Mouse (Mus musculus) layer of hippocampus, postnatal 36 days (tissue): ENCODE data around the gene Tpd52l1. TPM values are rescaled to one million over a fixed set of nuclear protein-coding genes. Genes with fewer than 3 reads are reported as not detected.
"Not testable (repeated sequence)": the region's sequence is repeated elsewhere in the genome, so short reads cannot be mapped to it uniquely, and the experiment has no call there.

Source experiments
- DNase-seq, 2 experiments: peaks; one replicate each; pipeline ENCODE4 v3.0.0; 2022
- total RNA-seq, 2 experiments: library from RNA; stranded (reverse); gene quantifications; 2 replicates each; pipeline ENCODE4 v1.2.3; 2021

The Tpd52l1 gene
- 10 to 100 TPM; 25.1 to 26.4 TPM for total RNA-seq

DNA sequence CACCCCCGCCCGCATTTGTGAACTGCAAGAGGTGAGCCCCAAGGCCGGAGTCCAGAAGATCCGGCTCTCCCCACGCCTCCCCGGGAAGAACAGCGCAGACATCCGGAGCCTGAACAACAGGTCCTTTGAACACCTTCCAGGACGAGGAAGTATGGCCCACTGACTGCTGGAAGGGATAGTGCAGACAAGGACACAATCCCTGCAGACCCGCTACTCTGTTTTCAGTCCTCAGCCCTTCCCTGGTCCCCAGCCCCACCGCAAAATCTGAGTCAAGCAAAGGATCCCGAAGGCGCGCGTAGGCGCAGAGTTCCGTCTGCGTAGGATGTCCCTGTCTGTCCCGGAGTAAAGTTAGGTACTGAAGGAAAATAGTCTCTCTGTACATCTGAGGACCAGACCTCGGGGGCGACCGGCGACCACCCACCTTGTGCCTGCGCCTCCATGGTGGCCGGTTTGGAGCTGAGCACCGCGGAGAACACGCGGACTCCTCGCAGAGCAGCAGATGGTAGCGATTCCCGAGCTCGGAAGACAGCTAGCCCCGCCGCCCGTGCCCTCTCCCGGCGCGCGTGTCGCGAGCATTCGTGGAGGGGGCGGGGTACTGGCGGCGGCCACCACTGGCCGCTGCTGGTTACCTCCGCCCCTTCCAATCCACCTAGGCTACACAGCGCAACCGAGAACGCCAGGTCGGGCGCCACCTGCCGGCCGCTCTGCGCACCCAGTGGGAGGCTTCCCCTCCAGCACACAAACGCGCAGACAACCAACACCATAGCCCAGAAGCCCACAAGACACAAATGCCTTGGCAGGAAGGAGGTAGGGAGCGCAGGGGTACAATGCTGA, at the start of gene Tpd52l1:
Gene Tpd52l1, minus strand, starts transcription at position 668 of the 834 bp plus-strand sequence.
- peak; percentile 81 to 86 for DNase-seq

DNA sequence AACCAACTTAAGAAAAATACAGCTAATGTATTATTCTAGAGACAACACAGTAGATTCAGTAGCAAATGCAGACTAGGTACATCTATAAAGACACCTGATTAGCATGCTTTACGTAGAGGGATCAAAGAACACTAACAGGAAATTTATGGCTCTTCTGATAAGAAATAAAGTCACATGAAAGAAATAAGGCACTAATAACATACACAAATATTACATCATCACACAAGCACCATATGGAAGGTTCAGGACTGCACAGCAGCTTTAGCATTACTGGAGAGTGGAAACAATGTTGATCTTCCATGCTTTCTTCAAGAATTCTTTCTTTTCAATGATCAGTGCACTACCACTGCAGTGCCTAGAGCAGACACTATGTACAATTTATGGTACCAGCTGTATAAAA, 48.5 kb upstream of the Tpd52l1 start:
- no peak for DNase-seq

- no peak for DNase-seq
These were observed 21.5 kb upstream of the Tpd52l1 start for GRCm38 (mm10) chr10:31467043-31467898.

- DNase-seq = no peak
These were observed 20.2 kb upstream of the Tpd52l1 start for GRCm38 (mm10) chr10:31465840-31466541.

DNA sequence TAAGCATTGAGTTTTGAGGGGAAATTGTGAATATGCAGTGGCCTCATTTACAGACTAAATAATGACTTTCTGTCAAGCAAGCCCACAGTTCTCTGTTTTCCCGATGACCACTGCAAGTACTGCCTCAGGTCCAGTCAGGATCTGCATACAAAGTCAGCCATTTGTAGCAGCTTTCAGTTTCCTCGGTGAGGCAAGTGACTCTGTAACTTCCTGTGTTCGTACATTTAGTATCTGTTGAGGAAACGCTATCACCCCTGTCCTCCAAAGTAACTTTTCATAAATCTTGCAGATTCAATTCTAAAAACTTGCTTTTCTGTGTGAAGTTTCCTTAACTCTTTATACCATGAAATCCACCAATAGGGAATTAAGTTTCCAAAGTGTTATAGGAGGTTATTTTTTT, 19.7 kb upstream of the Tpd52l1 start:
- no peak for DNase-seq

GRCm38 (mm10) chr10:31463044-31463443, 17.3 kb upstream of the Tpd52l1 start:
- no peak for DNase-seq

GRCm38 (mm10) chr10:31456806-31457205, 11.0 kb upstream of the Tpd52l1 start:
- DNase-seq = no peak

DNA sequence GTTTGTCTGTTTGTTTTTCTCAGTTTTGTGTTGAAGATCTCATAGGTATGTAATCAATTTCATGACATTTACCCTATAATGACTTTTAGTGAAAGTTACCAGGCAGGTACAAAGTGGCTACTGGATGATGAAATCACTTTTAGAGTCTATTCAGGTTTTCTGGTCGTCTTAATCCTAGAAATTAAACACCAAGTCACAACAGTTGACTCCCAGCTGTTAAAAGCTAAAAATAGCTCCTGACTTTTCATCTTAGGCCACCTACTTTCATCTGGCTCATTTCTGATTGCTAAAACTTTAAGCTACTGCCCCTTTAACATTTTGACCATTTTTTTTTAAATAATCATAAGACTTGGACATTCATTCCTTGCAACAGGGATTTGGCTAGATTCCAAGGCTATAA, 1.3 kb upstream of the Tpd52l1 start:
- DNase-seq = no peak

DNA sequence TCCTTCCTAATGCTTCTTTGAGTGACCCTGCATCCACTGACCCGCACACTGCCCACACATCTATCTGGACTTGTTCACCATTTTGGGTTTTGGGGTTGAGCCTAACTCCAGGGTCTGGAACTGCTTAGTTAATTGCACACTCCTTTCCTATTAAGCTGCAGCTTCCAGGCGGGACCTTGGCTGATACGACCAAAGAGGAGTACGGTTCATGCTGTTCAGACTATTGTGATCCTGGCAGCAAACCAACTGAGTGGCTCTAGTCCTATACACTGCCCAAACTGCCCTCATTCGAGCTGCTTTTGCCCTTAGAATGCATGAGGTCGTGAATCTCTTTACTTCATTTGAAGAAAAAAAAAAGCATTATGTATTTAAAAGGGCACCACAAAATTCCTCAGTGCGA, 1.6 kb downstream of the Tpd52l1 start:
- no peak for DNase-seq

- DNase-seq = no peak
These were observed 4.3 kb downstream of the Tpd52l1 start for GRCm38 (mm10) chr10:31441491-31441890.

DNA sequence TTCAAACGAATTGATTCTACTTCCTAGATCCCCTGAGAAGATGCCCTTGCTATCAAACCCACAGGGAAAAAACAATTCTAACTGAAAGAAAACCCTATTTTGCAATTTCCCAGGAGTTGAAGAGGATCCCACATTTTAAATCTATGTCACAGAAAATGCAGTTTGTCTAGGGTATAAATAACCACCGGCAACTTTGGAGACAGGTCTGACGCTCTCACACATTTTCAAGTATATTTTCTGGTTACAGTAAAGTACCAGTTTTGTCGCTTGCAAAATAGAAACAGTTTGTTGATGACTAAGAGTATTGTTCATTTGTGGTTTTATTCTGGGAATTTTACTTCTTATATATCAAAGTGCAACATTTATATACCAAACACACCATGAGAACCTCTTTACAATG, 9.7 kb downstream of the Tpd52l1 start:
- DNase-seq = no peak

DNA sequence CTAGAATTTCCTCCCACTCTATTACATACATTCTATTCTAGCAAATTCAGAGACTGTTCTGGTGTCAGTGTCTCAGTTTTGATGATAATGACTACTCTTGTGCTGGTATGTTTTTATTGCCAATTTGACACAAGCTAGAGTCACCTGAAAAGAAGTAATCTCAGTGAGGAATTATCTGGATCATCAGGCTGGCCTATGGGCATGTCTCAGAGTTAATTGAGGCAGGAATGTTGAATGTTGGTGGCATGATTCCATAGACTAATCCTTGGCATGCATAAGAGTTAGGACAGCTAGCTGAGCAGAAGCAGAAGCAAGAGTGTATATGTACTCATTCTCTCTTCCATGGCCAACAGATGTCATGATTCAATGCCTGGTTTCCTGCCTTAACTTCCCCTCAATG, 27.8 kb downstream of the Tpd52l1 start:
- DNase-seq = no peak

- no peak for DNase-seq
These were observed 52.8 kb downstream of the Tpd52l1 start for GRCm38 (mm10) chr10:31392990-31393389.

DNA sequence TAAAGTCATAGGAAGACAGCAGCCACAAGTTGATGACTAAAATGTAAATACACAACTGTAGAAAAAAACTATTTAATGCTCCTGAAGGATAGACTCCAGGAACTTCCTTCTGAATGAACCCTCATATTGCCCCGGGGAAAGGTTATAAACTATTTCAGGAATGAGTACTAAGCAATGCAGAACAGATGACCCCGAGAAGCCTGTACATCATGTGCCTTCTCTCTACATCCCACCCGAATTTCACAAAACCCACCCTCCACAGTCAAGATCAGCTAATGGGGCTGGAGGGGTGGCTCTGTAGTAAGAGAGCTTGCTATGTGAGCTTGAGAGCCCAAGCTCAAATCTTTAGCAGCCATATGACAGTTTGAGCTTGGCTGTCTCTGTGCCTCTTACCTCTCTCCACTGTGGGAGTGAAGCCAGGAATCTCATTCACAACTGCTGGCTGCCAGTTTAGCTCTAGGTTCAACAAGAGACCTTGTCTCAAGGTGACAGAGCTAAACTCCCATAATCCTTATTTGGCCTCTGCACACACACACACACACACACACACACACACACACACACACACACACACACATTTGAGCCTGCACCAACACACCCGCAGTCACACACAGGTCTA, 54.9 kb downstream of the Tpd52l1 start:
- no peak for DNase-seq

- not testable (repeated sequence) for DNase-seq
These were observed 57.2 kb downstream of the Tpd52l1 start for GRCm38 (mm10) chr10:31388566-31388965.

DNA sequence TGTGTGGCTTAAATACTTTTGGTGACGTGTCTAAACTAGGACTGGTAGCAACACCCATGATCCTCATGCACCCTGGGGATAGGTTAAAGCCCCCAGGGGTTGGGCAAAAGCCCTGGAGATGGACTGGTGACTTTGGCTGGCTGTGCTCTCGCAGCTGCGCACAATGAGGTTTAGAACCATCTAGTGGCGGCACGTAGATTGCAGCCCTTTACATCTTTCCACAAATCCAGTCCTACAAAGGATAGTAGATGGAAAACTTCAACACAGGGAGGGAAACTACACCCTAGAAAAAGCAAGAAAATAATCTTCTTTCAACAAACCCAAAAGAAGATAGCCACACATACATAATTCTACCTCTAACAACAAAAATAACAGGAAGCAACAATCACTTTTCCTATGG, 75.6 kb downstream of the Tpd52l1 start:
- DNase-seq = not testable (repeated sequence)

DNA sequence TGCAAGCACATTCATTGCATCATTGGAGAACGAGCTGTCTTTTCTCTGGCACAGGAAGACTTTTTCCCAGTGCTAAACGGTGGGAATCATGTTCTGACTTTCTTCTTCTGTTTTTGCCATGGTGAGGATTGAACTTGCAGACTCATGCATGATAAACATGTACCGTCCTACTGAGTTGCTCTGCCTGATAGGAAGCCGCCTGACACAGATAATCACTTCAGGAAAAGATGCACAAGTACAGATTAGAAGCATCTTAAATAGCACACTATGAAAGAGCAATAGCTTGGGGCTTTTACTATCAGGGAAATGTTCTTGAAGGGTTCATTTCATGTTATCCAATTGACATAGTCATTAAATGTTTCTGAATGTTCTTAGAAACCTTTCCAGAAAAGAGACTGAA, 86.0 kb downstream of the Tpd52l1 start:
- no peak for DNase-seq

GRCm38 (mm10) chr10:31354886-31355461, 90.8 kb downstream of the Tpd52l1 start:
- no peak for DNase-seq

DNA sequence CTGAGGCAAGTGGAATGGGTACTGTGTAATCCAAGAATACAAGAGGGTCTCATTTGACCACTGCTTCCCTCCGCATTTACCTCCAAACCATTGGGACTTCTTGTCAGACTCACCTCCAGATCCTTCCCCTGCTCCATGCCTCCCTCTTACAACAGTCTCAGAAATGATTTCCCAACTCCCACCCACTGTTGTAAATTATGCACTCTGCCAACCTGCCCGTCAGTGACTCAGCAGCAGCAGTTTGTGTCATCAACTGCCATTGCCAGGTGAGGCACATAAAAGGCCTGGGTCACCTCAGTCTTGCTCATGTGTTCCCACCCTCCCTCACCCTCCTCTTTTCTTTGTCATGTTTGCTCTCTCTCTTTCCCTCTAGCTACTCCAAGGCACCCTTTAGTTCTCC, 91.6 kb downstream of the Tpd52l1 start:
- DNase-seq = no peak

DNA sequence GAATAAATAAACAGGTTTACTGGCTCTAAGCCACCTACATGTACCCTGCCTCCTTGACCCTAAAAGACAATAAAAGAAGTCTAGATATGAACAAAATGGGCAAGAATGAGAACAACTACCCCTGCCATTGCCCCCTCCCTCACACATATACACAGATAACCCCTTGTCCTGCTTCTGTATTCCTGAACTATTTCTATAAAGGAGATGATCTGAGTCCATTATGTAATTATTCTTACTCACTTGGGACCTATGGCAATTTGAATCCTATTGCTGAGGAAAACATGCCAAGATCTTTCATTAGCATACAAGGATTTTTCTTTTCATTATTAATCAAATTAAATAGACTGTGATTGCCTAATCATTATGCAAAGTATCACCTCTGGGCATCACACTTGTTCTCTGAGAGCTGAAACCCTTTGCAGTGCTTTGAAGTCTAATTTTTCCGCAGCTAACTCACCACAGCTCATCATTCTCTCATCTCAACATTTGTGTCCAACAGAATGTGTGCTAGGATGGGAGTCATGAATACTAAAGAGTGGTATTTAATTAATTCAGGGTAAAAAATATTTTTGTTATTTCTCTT, 92.8 kb downstream of the Tpd52l1 start:
- DNase-seq = no peak

DNA sequence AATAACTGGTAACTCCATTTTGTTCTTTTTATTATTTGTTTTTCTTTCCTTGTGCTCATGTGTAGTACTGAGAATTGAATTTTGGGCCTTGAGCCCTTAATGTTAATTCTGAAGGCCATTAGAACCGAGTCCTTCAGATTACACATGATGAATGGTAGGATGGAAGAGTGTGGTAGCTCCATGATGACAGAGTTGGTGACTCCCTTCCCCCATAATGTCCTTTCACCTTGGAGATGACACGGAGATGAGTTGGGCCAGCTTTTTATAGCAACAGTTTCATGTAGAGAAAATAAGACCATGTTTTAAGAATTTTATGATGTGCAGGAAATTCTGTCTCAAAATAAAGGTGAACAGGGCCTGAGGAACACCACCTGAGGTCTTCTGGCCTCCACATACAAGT, 94.7 kb downstream of the Tpd52l1 start:
- DNase-seq = no peak

DNA sequence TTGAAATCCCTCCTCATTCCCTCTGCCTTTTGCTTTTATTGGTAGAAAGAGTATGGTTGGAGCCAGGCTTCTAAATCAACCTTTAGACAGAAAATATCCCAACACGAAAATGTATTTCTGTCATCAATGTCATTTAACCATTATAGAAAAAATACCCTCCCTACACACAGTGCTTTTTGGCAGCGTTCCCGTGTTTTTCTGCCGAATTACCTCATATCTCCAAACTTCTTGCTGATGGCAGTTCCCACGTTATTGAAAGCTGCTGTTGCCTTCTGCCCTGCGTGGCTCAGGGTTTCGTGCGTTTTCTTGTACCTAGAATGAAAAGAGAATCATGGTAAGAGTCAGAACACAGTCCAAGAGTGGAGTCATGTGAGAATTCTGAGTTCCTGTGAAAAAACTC, 99.4 kb downstream of the Tpd52l1 start:
- no peak for DNase-seq
